Mouse (Mus musculus) forebrain, postnatal 0 days (tissue): ENCODE results near the gene Fos. TPM values are rescaled to one million over a fixed set of nuclear protein-coding genes. Genes with fewer than 3 reads are reported as not detected.
A peak's percentile ranks its signal among the peaks of the same experiment; 100 is the strongest.

Source experiments
- ATAC-seq: fragments of 200-750 bp; cut with Nextera tagmentation; 2 replicates; pipeline ENCODE4 v1.8.0; 2017; ENCODE audit warnings: mild to moderate bottlenecking, moderate library complexity
- DNase-seq: peaks from one replicate; pipeline ENCODE4 v3.0.0-alpha.2; 2015
- H3K27ac ChIP-seq: fragments of 300-500 bp; sonication (generic); 2 replicates; pipeline ENCODE4 v1.5.1; 2014; ENCODE audit warnings: low read depth, mild to moderate bottlenecking, antibody characterized with exemption, low read length, moderate library complexity, mixed read lengths
- H3K27me3 ChIP-seq: fragments of 300-500 bp; sonication (generic); 2 replicates; pipeline ENCODE4 v1.6.1; 2014; ENCODE audit warnings: mild to moderate bottlenecking, low read length, mixed read lengths; ENCODE audit not compliant: insufficient read depth
- H3K36me3 ChIP-seq: fragments of 300-500 bp; sonication (generic); 2 replicates; pipeline ENCODE4 v1.6.1; 2014; ENCODE audit warnings: mild to moderate bottlenecking, moderate library complexity; ENCODE audit not compliant: insufficient read depth
- H3K4me1 ChIP-seq: fragments of 300-500 bp; sonication (generic); 2 replicates; pipeline ENCODE4 v1.6.1; 2014; ENCODE audit warnings: antibody characterized with exemption; ENCODE audit not compliant: insufficient read depth
- H3K4me2 ChIP-seq: fragments of 300-500 bp; sonication (generic); 2 replicates; pipeline ENCODE4 v1.6.1; 2014; ENCODE audit warnings: low read depth, mild to moderate bottlenecking, moderate library complexity
- H3K4me3 ChIP-seq: fragments of 300-500 bp; sonication (generic); 2 replicates; pipeline ENCODE4 v1.5.1; 2014; ENCODE audit warnings: low read depth, low read length, mixed read lengths
- H3K9ac ChIP-seq: fragments of 300-500 bp; sonication (generic); 2 replicates; pipeline ENCODE4 v1.6.1; 2014; ENCODE audit warnings: mild to moderate bottlenecking
- H3K9me3 ChIP-seq: fragments of 300-500 bp; sonication (generic); 2 replicates; pipeline ENCODE4 v1.6.1; 2016; ENCODE audit warnings: low read length
- CTCF ChIP-seq: sonication (generic); IDR thresholded peaks from 2 replicates; pipeline ENCODE4 v1.5.1; 2016; ENCODE audit warnings: antibody characterized with exemption, control low read depth, low read depth
- WGBS: fragments of 180-500 bp; shearing (Covaris S2); extraction: QIAGEN DNeasy Blood & Tissue Kit; methylation state at CpG from one replicate; pipeline ENCODE4 v1.1.7; 2014; 5-methylcytosine and 5-hydroxymethylcytosine counted together
- polyA plus RNA-seq: library from polyadenylated mRNA; unstranded; fragments of >200 nt; fragmentation: Nextera tagmentation; extraction: Ambion mirVana; gene quantifications from 2 replicates; pipeline ENCODE4 v1.2.1, GENCODE M21; 2015
- total RNA-seq: library from RNA; depleted of rRNA; stranded (reverse); fragments of >200 nt; gene quantifications from 2 replicates; pipeline ENCODE4 v1.2.3, GENCODE M21; 2014

The Fos gene
- total and polyA plus RNA-seq, 2 experiments from 2014 or later = 9.3 to 18.0 TPM

GRCm38 (mm10) chr12:85449478-85449877 lies 24.2 kb upstream of the Fos start:
- Histone ChIP-seq H3K4me2 (no peak overlapping the region), H3K27me3 (no peaks in the 10 kb centered on the region), H3K27ac (no peak overlapping the region), H3K4me1 (peaks cover 5% of the 10 kb centered on the region), H3K9ac (no peak overlapping the region), H3K36me3 (no peaks in the 10 kb centered on the region), H3K9me3 (no peaks in the 10 kb centered on the region), H3K4me3 (no peak overlapping the region)
- no peak for DNase-seq
- no peak for TF ChIP-seq CTCF
- no peak for ATAC-seq
- 100% methylated on average over 1 of the region's 1 CpGs for WGBS

GRCm38 (mm10) chr12:85451693-85452491 lies 21.8 kb upstream of the Fos start:
- 53% methylated on average over 22 of the region's 22 CpGs for WGBS
- Histone ChIP-seq H3K27me3 (no peaks in the 10 kb centered on the region), H3K9me3 (no peaks in the 10 kb centered on the region), H3K9ac (no peak overlapping the region), H3K27ac (no peak overlapping the region), H3K4me2 (no peak overlapping the region), H3K4me1 (peaks cover 11% of the 10 kb centered on the region), H3K4me3 (no peak overlapping the region), H3K36me3 (no peaks in the 10 kb centered on the region)
- ATAC-seq = no peak
- no peak for TF ChIP-seq CTCF
- DNase-seq = no peak

- no peaks in the 10 kb centered on the region for H3K36me3 ChIP-seq
- peak overlapping the region; percentile 42 for H3K4me3 ChIP-seq
- H3K4me2 ChIP-seq = peak overlapping the region; percentile 81
- peak; percentile 99 for ATAC-seq
- WGBS = under 1% methylated on average over 43 of the region's 44 CpGs
- peak overlapping the region; percentile 58 for H3K9ac ChIP-seq
- TF ChIP-seq CTCF = peak; percentile 55
- peak overlapping the region; percentile 92 for H3K27ac ChIP-seq
- H3K4me1 ChIP-seq = peaks cover 11% of the 10 kb centered on the region
- no peaks in the 10 kb centered on the region for H3K9me3 ChIP-seq
- no peaks in the 10 kb centered on the region for H3K27me3 ChIP-seq
- peak; percentile 98 for DNase-seq
These were observed 18.3 kb upstream of the Fos start for GRCm38 (mm10) chr12:85455065-85456058.

- Histone ChIP-seq H3K4me3 (no peak overlapping the region), H3K36me3 (no peaks in the 10 kb centered on the region), H3K27ac (peak overlapping the region; percentile 92; the same call in 1 of the 2 replicates), H3K27me3 (no peaks in the 10 kb centered on the region), H3K9ac (peak overlapping the region; percentile 58; the same call in 1 of the 2 replicates), H3K9me3 (no peaks in the 10 kb centered on the region), H3K4me1 (peaks cover 11% of the 10 kb centered on the region), H3K4me2 (peak overlapping the region; percentile 81; the same call in 1 of the 2 replicates)
- DNase-seq (peak; percentile 4), ATAC-seq (no peak)
- no peak for TF ChIP-seq CTCF
- 66% methylated on average over 4 of the region's 4 CpGs for WGBS
These were observed 17.4 kb upstream of the Fos start for GRCm38 (mm10) chr12:85456276-85456675.

GRCm38 (mm10) chr12:85456966-85457505 lies 16.7 kb upstream of the Fos start:
- ATAC-seq = no peak
- no peak for DNase-seq
- TF ChIP-seq CTCF = no peak
- 78% methylated on average over 13 of the region's 13 CpGs for WGBS
- H3K4me3 ChIP-seq = no peak overlapping the region
- no peak overlapping the region for H3K27ac ChIP-seq
- no peak overlapping the region for H3K9ac ChIP-seq
- no peaks in the 10 kb centered on the region for H3K36me3 ChIP-seq
- no peaks in the 10 kb centered on the region for H3K27me3 ChIP-seq
- H3K9me3 ChIP-seq = no peaks in the 10 kb centered on the region
- H3K4me1 ChIP-seq = peaks cover 11% of the 10 kb centered on the region
- H3K4me2 ChIP-seq = no peak overlapping the region

GRCm38 (mm10) chr12:85459820-85460219 lies 13.9 kb upstream of the Fos start:
- Histone ChIP-seq H3K36me3 (no peaks in the 10 kb centered on the region), H3K4me1 (peaks cover 3% of the 10 kb centered on the region; the same call in 1 of the 2 replicates), H3K9me3 (no peaks in the 10 kb centered on the region), H3K4me3 (no peak overlapping the region), H3K4me2 (no peak overlapping the region), H3K9ac (no peak overlapping the region), H3K27ac (no peak overlapping the region), H3K27me3 (no peaks in the 10 kb centered on the region)
- no peak for TF ChIP-seq CTCF
- WGBS = 78% methylated on average over 4 of the region's 4 CpGs
- ATAC-seq (no peak), DNase-seq (no peak)
